Mouse (Mus musculus): ENCODE measurements around the gene Kif1c. TPM values are rescaled to one million over a fixed set of nuclear protein-coding genes. Genes with fewer than 3 reads are reported as not detected.
A peak's percentile ranks its signal among the peaks of the same experiment; 100 is the strongest.
"Not testable (repeated sequence)": the region's sequence is repeated elsewhere in the genome, so short reads cannot be mapped to it uniquely, and the experiment has no call there.

Gene Kif1c
- polyA plus RNA-seq, 1 experiment from 2014 or later: 2.3 TPM

DNA sequence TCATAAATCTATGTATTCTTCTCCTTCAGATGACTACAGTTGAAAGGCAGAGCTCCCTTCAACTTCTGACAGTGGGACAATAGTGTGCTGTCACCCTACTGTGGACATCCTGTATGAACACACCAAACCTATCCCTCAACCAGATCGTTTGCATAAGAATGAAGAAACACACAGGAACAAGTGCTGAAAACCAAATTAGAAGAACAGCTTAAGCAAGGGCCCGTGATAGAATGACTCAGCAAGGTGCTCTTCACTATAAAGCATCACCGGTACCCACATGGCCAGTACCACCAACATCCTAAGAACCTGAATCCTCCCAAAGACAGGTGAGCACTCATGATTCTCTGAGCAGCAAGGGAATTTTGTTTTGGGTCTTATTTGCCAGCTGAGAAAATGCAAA, 60.1 kb downstream of the Kif1c start:
- not testable (repeated sequence) for H3K36me3 ChIP-seq (ENCODE audit: control insufficient read depth, insufficient read depth, low read length); H3K4me3 ChIP-seq (ENCODE audit: low read length); H3K4me1 ChIP-seq (ENCODE audit: control insufficient read depth, insufficient read depth, low read length); H3K4me2 ChIP-seq (ENCODE audit: low read depth, low read length); H3K27me3 ChIP-seq (replicated peaks; ENCODE audit: control insufficient read depth, insufficient read depth, low read length); H3K27ac ChIP-seq (ENCODE audit: low read length); H3K9ac ChIP-seq (ENCODE audit: low read depth, low read length); H3K9me3 ChIP-seq (ENCODE audit: control insufficient read depth, low read length); ATAC-seq
- WGBS: 73% methylated on average over 3 of the region's 3 CpGs

DNA sequence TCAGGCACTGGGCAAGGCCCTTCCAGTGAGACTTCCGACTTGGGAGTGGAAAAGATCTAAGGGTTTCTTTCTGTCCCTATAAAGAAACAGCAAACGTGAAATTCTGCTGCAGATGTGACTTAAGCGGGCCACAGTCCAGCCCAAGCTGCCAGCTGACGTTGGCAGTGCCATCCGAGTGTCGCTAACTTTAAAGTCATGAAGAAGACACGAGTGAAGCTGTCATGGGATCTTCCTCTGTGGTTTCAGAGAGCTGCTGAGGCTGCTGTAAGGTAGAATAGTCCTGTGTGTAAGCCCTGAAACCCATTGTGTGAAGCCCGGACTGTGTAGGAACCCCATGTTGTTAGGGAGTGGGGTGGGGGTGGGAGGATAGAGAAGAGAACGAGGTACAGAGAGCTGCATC, 62.3 kb downstream of the Kif1c start:
- no peak overlapping the region for H3K27ac ChIP-seq (ENCODE audit: low read length)
- no peak for ATAC-seq
- no peak overlapping the region for H3K9ac ChIP-seq (ENCODE audit: low read depth, low read length)
- H3K27me3 ChIP-seq (replicated peaks; ENCODE audit: control insufficient read depth, insufficient read depth, low read length): no peaks in the 10 kb centered on the region
- 87% methylated on average over 9 of the region's 9 CpGs for WGBS
- H3K36me3 ChIP-seq (ENCODE audit: control insufficient read depth, insufficient read depth, low read length): no peaks in the 10 kb centered on the region
- no peaks in the 10 kb centered on the region for H3K9me3 ChIP-seq (ENCODE audit: control insufficient read depth, low read length)
- no peak overlapping the region for H3K4me3 ChIP-seq (ENCODE audit: low read length)
- H3K4me1 ChIP-seq (ENCODE audit: control insufficient read depth, insufficient read depth, low read length): peaks cover 8% of the 10 kb centered on the region; the same call in 1 of the 2 replicates
- no peak overlapping the region for H3K4me2 ChIP-seq (ENCODE audit: low read depth, low read length)

DNA sequence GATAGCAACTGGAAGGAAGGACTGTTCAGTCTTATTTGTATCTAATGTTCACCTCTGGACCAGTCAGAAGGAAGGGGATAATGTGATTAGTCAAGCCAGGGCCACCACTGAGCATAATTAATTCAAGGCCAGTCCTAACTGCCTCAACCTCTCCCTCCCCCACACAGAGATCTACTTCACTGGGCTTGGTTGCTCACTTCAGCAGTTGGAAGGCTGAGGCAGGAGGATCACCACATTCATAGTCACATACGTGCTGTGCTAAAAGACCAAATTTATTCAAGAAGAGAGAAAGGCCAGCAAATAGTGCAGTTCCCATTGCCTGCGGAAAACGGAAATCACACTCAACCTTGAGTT, 63.2 kb downstream of the Kif1c start:
- Histone ChIP-seq H3K27me3 (replicated peaks; ENCODE audit: control insufficient read depth, insufficient read depth, low read length) (no peaks in the 10 kb centered on the region), H3K36me3 (ENCODE audit: control insufficient read depth, insufficient read depth, low read length) (no peaks in the 10 kb centered on the region), H3K9ac (ENCODE audit: low read depth, low read length) (peak overlapping the region; percentile 92), H3K4me1 (ENCODE audit: control insufficient read depth, insufficient read depth, low read length) (peaks cover 8% of the 10 kb centered on the region; the same call in 1 of the 2 replicates), H3K4me3 (ENCODE audit: low read length) (peak overlapping the region; percentile 77), H3K9me3 (ENCODE audit: control insufficient read depth, low read length) (no peaks in the 10 kb centered on the region), H3K27ac (ENCODE audit: low read length) (peak overlapping the region; percentile 94), H3K4me2 (ENCODE audit: low read depth, low read length) (peak overlapping the region; percentile 78)
- peak; percentile 17; the same call in 1 of the 2 replicates for ATAC-seq
- WGBS: 30% methylated on average over 3 of the region's 3 CpGs

DNA sequence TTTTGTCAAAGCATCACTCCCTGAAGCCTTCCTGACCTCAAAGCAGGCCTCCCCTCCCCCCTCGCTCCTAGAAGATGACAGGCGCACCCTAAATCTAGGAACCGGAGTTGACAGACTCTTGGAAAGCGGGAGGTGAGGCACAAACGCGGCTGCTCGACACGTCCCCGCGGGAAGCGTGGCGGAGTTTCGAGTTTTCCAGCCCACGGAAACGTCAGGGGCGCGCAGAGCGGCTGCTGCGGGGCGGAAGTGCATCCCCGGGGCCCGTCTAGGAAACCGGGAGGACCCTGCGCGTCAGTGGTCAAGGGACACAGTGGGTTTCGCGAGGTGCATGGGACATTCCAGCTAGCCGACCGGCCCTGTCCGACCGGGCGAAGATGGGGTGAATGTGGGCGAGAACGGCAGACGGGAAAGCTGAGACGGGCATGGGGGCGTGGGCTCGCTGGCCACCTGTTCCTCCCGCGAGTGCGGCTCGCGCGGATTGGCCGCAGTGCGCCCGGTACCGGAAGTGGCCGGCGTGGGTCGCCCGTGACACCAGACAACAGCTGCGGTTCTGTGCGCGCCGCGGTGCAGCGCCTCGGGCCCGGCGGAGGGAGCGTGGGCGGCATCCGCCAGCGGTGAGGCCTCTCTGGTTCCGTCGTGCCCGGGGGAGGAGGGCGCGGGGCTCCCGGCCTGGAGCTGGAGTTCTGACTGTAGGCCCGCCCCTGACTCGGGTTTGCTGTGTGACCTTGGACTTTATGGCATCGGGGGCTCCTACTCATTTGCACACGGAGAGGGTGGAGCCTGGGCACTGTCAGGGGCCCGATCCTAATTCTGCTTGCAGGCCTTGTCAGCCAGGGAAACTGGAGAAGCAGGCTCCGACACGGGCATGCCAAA, 63.8 kb downstream of the Kif1c start, which contains the start of gene Zfp3:
Zfp3 (plus strand) TSS at position 274 of the 873 bp plus-strand sequence.
- no peaks in the 10 kb centered on the region for H3K36me3 ChIP-seq (ENCODE audit: control insufficient read depth, insufficient read depth, low read length)
- H3K4me2 ChIP-seq (ENCODE audit: low read depth, low read length): peak within 1 kb of the TSS; percentile 78
- H3K27ac ChIP-seq (ENCODE audit: low read length): peak within 1 kb of the TSS; percentile 94
- peaks cover 8% of the 10 kb centered on the region; the same call in 1 of the 2 replicates for H3K4me1 ChIP-seq (ENCODE audit: control insufficient read depth, insufficient read depth, low read length)
- peak within 1 kb of the TSS; percentile 92 for H3K9ac ChIP-seq (ENCODE audit: low read depth, low read length)
- peak; percentile 93 for ATAC-seq
- H3K4me3 ChIP-seq (ENCODE audit: low read length): peak within 1 kb of the TSS; percentile 77
- no peaks in the 10 kb centered on the region for H3K9me3 ChIP-seq (ENCODE audit: control insufficient read depth, low read length)
- no peaks in the 10 kb centered on the region for H3K27me3 ChIP-seq (replicated peaks; ENCODE audit: control insufficient read depth, insufficient read depth, low read length)
- WGBS: under 1% methylated on average over 76 of the region's 78 CpGs

DNA sequence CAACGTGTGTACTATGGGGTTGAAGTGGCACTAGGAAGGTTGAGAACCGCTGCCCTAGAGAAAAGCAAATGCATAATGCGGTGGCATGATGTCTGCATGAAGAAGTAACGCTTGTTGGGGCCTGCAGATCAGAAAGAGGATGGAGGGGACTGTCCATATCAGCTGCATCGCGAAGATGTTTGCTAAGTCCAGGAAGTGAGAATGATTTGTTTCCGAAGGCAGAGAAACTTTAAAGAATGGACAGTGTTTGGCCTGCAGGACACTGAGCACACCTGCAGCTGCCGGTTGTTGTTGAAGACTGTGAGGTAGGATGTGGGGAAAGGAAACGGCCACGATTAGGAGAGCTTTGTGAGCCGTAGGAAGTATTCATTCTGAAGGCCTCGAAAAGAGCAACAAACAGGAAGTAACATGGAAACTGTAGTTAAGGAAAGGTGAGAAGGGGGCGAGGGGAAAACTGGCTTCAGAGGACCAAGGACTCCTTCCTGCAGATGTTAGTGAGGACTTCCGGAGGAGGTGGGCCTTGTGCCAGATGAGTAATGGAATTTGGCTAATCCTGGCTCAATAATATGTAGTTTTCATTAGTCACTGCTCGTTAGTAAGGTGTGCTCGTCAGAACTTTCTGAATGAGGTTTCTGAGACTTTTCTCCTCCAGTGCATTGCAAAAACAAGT, 65.6 kb downstream of the Kif1c start:
- WGBS: 74% methylated on average over 16 of the region's 16 CpGs
- no peak for ATAC-seq
- no peak overlapping the region; the same call in 1 of the 2 replicates for H3K4me2 ChIP-seq (ENCODE audit: low read depth, low read length)

DNA sequence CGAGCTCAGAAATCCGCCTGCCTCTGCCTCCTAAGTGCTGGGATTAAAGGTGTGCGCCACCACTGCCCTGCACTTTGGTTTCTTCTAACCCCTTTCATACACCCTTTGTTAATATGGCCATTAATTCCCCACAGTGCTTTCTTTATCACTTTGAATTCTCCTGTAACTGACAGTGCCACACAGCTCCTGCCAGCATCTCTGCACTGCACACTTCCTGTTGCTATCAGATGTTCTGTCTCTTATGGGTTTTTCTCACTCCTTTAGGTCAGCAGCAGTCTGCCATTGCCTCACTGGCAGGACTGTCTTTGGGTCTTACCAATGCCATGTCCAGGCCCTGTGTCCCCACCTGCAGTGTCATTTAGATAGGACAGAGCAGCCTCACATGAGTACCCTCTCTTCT, 70.5 kb downstream of the Kif1c start:
- no peak overlapping the region for H3K9ac ChIP-seq (ENCODE audit: low read depth, low read length)
- no peaks in the 10 kb centered on the region for H3K27me3 ChIP-seq (replicated peaks; ENCODE audit: control insufficient read depth, insufficient read depth, low read length)
- no peaks in the 10 kb centered on the region for H3K9me3 ChIP-seq (ENCODE audit: control insufficient read depth, low read length)
- no peak overlapping the region for H3K4me2 ChIP-seq (ENCODE audit: low read depth, low read length)
- no peak for ATAC-seq
- peaks cover 6% of the 10 kb centered on the region; the same call in 1 of the 2 replicates for H3K36me3 ChIP-seq (ENCODE audit: control insufficient read depth, insufficient read depth, low read length)
- no peak overlapping the region for H3K4me3 ChIP-seq (ENCODE audit: low read length)
- H3K27ac ChIP-seq (ENCODE audit: low read length): no peak overlapping the region
- 0 out of 2 replicates have a peak, but pooled peaks cover under 1% of the 10 kb centered on the region for H3K4me1 ChIP-seq (ENCODE audit: control insufficient read depth, insufficient read depth, low read length)
- 95% methylated on average over 3 of the region's 3 CpGs for WGBS

More for the DNA sequence above, 65.6 kb downstream of the Kif1c start:
- Histone ChIP-seq H3K9me3 (ENCODE audit: control insufficient read depth, low read length) (no peaks in the 10 kb centered on the region), H3K27ac (ENCODE audit: low read length) (no peak overlapping the region; the same call in 1 of the 2 replicates), H3K4me1 (ENCODE audit: control insufficient read depth, insufficient read depth, low read length) (peaks cover 8% of the 10 kb centered on the region; the same call in 1 of the 2 replicates), H3K4me3 (ENCODE audit: low read length) (no peak overlapping the region), H3K27me3 (replicated peaks; ENCODE audit: control insufficient read depth, insufficient read depth, low read length) (no peaks in the 10 kb centered on the region), H3K36me3 (ENCODE audit: control insufficient read depth, insufficient read depth, low read length) (no peaks in the 10 kb centered on the region), H3K9ac (ENCODE audit: low read depth, low read length) (no peak overlapping the region)

DNA sequence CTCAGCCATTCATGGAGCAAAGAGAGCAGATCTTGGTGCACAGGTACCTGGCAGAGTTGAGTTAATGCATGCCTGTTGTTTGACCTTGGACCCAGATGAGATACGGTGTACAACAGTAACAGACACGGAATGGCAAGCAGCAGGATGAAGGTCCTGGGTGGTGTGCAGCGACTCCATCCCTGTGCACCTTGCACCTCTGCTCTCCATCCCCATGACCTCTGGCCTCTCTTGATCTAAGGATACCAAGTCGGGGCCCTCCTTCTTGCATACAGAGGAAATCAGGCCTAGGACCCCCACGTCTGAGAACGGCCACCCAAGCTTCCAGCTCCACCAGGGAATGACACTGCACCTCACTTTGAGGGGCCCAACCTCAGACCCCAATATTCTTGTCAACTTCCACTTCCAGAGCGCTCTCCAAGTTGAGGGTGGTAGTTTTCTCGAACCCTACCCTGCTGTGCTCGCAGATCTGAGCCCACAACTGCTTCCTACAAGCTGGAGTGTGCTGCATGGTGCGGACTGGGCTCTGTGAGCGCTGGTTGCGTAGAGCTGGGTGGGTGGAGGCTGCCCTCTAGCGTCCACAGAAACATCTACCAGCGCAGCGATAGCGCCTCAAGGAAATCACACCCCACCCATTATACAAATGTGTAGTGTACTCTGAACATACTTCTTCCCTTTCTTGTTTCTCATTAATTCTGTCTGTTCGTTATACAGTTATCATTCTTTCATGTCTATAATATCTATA, 76.7 kb downstream of the Kif1c start:
- no peaks in the 10 kb centered on the region for H3K9me3 ChIP-seq (ENCODE audit: control insufficient read depth, low read length)
- H3K27me3 ChIP-seq (replicated peaks; ENCODE audit: control insufficient read depth, insufficient read depth, low read length): no peaks in the 10 kb centered on the region
- H3K4me2 ChIP-seq (ENCODE audit: low read depth, low read length): no peak overlapping the region
- H3K4me1 ChIP-seq (ENCODE audit: control insufficient read depth, insufficient read depth, low read length): peaks cover 4% of the 10 kb centered on the region; the same call in 1 of the 2 replicates
- peak; percentile 88 for ATAC-seq
- peaks cover 2% of the 10 kb centered on the region; the same call in 1 of the 2 replicates for H3K36me3 ChIP-seq (ENCODE audit: control insufficient read depth, insufficient read depth, low read length)
- 0 out of 2 replicates have a peak overlapping the region, but pooled peaks have one; percentile 12 for H3K9ac ChIP-seq (ENCODE audit: low read depth, low read length)
- WGBS: 29% methylated on average over 17 of the region's 17 CpGs
- H3K27ac ChIP-seq (ENCODE audit: low read length): no peak overlapping the region
- H3K4me3 ChIP-seq (ENCODE audit: low read length): no peak overlapping the region

DNA sequence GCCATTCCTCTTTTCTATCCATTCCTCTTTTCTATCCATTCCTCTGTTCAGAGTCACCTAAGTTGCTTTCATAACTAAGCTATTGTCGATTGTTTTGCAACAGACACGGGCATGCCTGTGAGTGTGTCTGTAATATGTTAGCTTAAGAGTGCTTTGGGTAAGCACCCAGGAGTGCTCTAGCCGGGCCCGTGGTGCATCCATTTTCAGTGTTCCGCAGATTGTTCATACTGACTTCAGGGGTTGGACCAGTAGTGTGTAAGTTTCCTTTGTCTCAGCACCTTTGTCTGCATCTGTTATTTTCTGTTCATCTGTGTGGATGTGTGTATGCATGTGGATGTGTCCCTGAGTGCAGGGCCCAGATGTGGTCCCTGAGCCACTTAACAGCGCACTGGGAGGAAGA, 77.3 kb downstream of the Kif1c start:
- Histone ChIP-seq H3K27me3 (replicated peaks; ENCODE audit: control insufficient read depth, insufficient read depth, low read length) (no peaks in the 10 kb centered on the region), H3K4me3 (ENCODE audit: low read length) (no peak overlapping the region), H3K36me3 (ENCODE audit: control insufficient read depth, insufficient read depth, low read length) (no peaks in the 10 kb centered on the region), H3K9me3 (ENCODE audit: control insufficient read depth, low read length) (no peaks in the 10 kb centered on the region), H3K27ac (ENCODE audit: low read length) (no peak overlapping the region), H3K9ac (ENCODE audit: low read depth, low read length) (no peak overlapping the region), H3K4me2 (ENCODE audit: low read depth, low read length) (no peak overlapping the region), H3K4me1 (ENCODE audit: control insufficient read depth, insufficient read depth, low read length) (peaks cover 4% of the 10 kb centered on the region; the same call in 1 of the 2 replicates)
- ATAC-seq: no peak
- WGBS: 63% methylated on average over 6 of the region's 6 CpGs

DNA sequence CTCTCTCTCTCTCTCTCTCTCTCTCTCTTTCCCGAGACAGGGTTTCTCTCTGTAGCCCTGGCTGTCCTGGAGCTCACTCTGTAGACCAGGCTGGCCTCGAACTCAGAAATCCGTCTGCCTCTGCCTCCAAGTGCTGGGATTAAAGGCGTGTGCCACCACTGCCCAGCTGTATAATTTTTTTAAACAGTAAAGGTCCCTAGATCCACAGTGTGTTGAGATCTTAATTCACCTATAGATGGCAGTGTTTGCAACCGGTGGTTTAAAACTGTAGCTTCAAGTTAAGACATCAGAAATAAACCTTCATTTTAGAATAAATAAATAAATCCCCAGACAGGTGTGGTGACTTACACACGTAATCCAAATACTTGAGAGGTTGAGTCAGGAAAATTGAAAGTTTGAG, 77.7 kb downstream of the Kif1c start:
- 0 out of 2 replicates have a peak, but pooled peaks have one; percentile 29 for ATAC-seq
- H3K27me3 ChIP-seq (replicated peaks; ENCODE audit: control insufficient read depth, insufficient read depth, low read length); H3K4me3 ChIP-seq (ENCODE audit: low read length); H3K4me2 ChIP-seq (ENCODE audit: low read depth, low read length); H3K27ac ChIP-seq (ENCODE audit: low read length); H3K4me1 ChIP-seq (ENCODE audit: control insufficient read depth, insufficient read depth, low read length); H3K9ac ChIP-seq (ENCODE audit: low read depth, low read length); H3K36me3 ChIP-seq (ENCODE audit: control insufficient read depth, insufficient read depth, low read length); H3K9me3 ChIP-seq (ENCODE audit: control insufficient read depth, low read length): not testable (repeated sequence)
- 27% methylated on average over 6 of the region's 6 CpGs for WGBS
